24 mouse cellular contexts compared by ENCODE assay signal in the genomic region with DNA sequence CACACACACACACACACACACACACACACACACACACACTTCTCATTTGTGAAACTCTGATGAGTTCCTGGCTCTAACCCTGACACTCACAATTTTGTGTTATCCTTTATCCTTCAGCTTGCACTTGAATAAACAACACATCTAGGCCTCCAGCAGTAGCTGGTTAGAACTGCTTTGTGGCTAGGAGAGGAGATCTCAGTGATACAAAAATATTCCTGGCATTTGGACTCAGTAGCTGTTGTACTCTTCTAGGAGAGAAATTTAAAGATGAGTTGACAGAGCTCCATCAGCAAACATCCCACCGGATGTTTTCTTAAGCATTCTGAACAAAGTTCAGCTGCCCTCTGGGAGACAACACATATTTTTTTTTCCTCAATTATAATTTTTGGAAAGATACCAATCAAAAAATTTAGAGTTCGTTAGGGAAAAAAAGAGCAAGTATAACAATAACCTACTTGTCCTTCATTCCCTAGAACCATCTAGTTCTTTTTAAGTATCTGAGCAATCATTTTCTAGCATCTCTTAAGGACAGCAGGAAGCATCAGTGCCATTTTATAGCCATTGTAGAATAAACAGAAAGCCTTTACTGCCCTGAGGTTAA.
DNase-seq lines count a peak whose midpoint lies in the region; ATAC-seq lines count a peak whose summit lies in the region.
"Had no signal": no experiment of that assay in that cellular context is flagged by ENCODE, and none has a peak within 500 bp of the region (broad histone marks: within the 10 kb centered on the region; RNA-seq: fewer than 3 reads in every experiment).

No protein-coding gene starts in this region.

- H3K27ac ChIP-seq in forebrain, embryonic 12.5 days = no peak overlapping the region
- H3K27ac ChIP-seq in midbrain, embryonic 13.5 days = no peak overlapping the region
- H3K27ac ChIP-seq: embryonic facial prominence, embryonic 13.5 days; forebrain, embryonic 13.5 days; hindbrain, embryonic 10.5 days; liver, embryonic 15.5 days had no signal

- WGBS in forebrain, embryonic 12.5 days = 81% methylated on average over 2 of the region's 2 CpGs
- WGBS in midbrain, embryonic 13.5 days = 90% methylated on average over 2 of the region's 2 CpGs

- H3K27me3 ChIP-seq in forebrain, embryonic 12.5 days = no peaks in the 10 kb centered on the region
- no peaks in the 10 kb centered on the region for H3K27me3 ChIP-seq in midbrain, embryonic 13.5 days
- H3K27me3 ChIP-seq: CH12.LX; embryonic facial prominence, embryonic 13.5 days; forebrain, embryonic 13.5 days; liver, embryonic 15.5 days had no signal

- H3K4me3 ChIP-seq in forebrain, embryonic 12.5 days (replicated peaks) = no peak overlapping the region
- no peak overlapping the region for H3K4me3 ChIP-seq in midbrain, embryonic 13.5 days (replicated peaks)
- H3K4me3 ChIP-seq: embryonic facial prominence, embryonic 13.5 days; erythroblast, embryonic 14.5 days; forebrain, embryonic 13.5 days; hindbrain, embryonic 10.5 days; liver, embryonic 15.5 days had no signal

- H3K4me1 ChIP-seq in forebrain, embryonic 12.5 days = no peaks in the 10 kb centered on the region
- no peaks in the 10 kb centered on the region for H3K4me1 ChIP-seq in midbrain, embryonic 13.5 days (replicated peaks)
- H3K4me1 ChIP-seq: embryonic facial prominence, embryonic 13.5 days; forebrain, embryonic 13.5 days; hindbrain, embryonic 10.5 days; liver, embryonic 15.5 days had no signal

- ATAC-seq in frontal cortex, adult (ENCODE audit: low TSS enrichment) = peak; percentile 76; the same call in 1 of the 2 replicates
- no peak for ATAC-seq in forebrain, embryonic 12.5 days (ENCODE audit: low FRiP score)
- ATAC-seq in midbrain, embryonic 13.5 days = no peak
- ATAC-seq: forebrain, embryonic 13.5 days; hindbrain, embryonic 16.5 days; intestine, postnatal 0 days had no signal

- H3K4me2 ChIP-seq in forebrain, embryonic 12.5 days = no peak overlapping the region
- no peak overlapping the region for H3K4me2 ChIP-seq in midbrain, embryonic 13.5 days (replicated peaks)
- H3K4me2 ChIP-seq: embryonic facial prominence, embryonic 13.5 days; forebrain, embryonic 13.5 days; heart, embryonic 11.5 days; liver, embryonic 15.5 days; midbrain, embryonic 11.5 days had no signal

- H3K9ac ChIP-seq in forebrain, embryonic 12.5 days = no peak overlapping the region
- H3K9ac ChIP-seq in midbrain, embryonic 13.5 days (replicated peaks) = no peak overlapping the region
- H3K9ac ChIP-seq: embryonic facial prominence, embryonic 13.5 days; forebrain, embryonic 13.5 days; liver, embryonic 15.5 days had no signal

- DNase-seq in frontal cortex, postnatal 36 days (ENCODE audit: low spot score in 2 of 2) = no peak
- DNase-seq in kidney, postnatal 14 days = peak; percentile 8
- no peak for DNase-seq in kidney, adult 11 months
- DNase-seq in Muller cell, postnatal 12 days (ENCODE audit: inconsistent ontology term) = peak; percentile 93
- peak; percentile 3 for DNase-seq in lung, postnatal 10 days
- DNase-seq: adrenal gland, postnatal 10 days; B cell, adult 2 months; gastrocnemius, postnatal 10 days; thymus, adult 18-20 months; thymus, postnatal 36 days had no signal

- H3K36me3 ChIP-seq in forebrain, embryonic 12.5 days (replicated peaks) = no peaks in the 10 kb centered on the region
- H3K36me3 ChIP-seq in midbrain, embryonic 13.5 days = no peaks in the 10 kb centered on the region
- H3K36me3 ChIP-seq: embryonic facial prominence, embryonic 13.5 days; G1E; hindbrain, embryonic 10.5 days; liver, embryonic 15.5 days had no signal

- no peaks in the 10 kb centered on the region for H3K9me3 ChIP-seq in forebrain, embryonic 12.5 days
- no peaks in the 10 kb centered on the region for H3K9me3 ChIP-seq in midbrain, embryonic 13.5 days
- H3K9me3 ChIP-seq: embryonic facial prominence, embryonic 13.5 days; forebrain, embryonic 13.5 days; G1E; hindbrain, embryonic 10.5 days; liver, embryonic 15.5 days had no signal

Comparison
In these comparisons a context has a peak if more than half of its experiments do, and no peak if none do; other contexts are left out.
1. DNase-seq: peak in kidney, postnatal 14 days (single experiment), Muller cell, postnatal 12 days (single experiment) and lung, postnatal 10 days (single experiment); none in frontal cortex, postnatal 36 days (0 of 2) and kidney, adult 11 months (single experiment).